Mouse (Mus musculus) intestine, embryonic 16.5 days (tissue): Measurements from ENCODE around the gene Cdc37. TPM values are rescaled to one million over a fixed set of nuclear protein-coding genes. Genes with fewer than 3 reads are reported as not detected.
"Not testable (repeated sequence)": the region's sequence is repeated elsewhere in the genome, so short reads cannot be mapped to it uniquely, and the experiment has no call there.

Experiments used
- ATAC-seq: fragments of 200-750 bp; cut with Nextera tagmentation; 2 replicates; pipeline ENCODE4 v1.8.0; 2017; ENCODE audit warnings: moderate TSS enrichment, moderate library complexity
- H3K27ac ChIP-seq: fragments of 300-500 bp; sonication (generic); 2 replicates; pipeline ENCODE4 v1.5.1; 2014; ENCODE audit warnings: mild to moderate bottlenecking, low read length
- H3K27me3 ChIP-seq: fragments of 300-500 bp; sonication (generic); replicated peaks from 2 replicates; pipeline ENCODE4 v1.6.1; 2014; ENCODE audit warnings: low read length, control low read depth, mixed read lengths; ENCODE audit not compliant: control insufficient read depth, insufficient read depth
- H3K36me3 ChIP-seq: fragments of 300-500 bp; sonication (generic); 2 replicates; pipeline ENCODE4 v1.6.1; 2014; ENCODE audit warnings: low read length, control low read depth; ENCODE audit not compliant: control insufficient read depth, insufficient read depth
- H3K4me1 ChIP-seq: fragments of 300-500 bp; sonication (generic); 2 replicates; pipeline ENCODE4 v1.6.1; 2014; ENCODE audit warnings: low read length, control low read depth, mixed read lengths; ENCODE audit not compliant: control insufficient read depth, insufficient read depth
- H3K4me2 ChIP-seq: fragments of 300-500 bp; sonication (generic); 2 replicates; pipeline ENCODE4 v1.6.1; 2014; ENCODE audit warnings: low read depth, low read length, control low read depth
- H3K4me3 ChIP-seq: fragments of 300-500 bp; sonication (generic); 2 replicates; pipeline ENCODE4 v1.5.1; 2014; ENCODE audit warnings: mild to moderate bottlenecking, low read length
- H3K9ac ChIP-seq: fragments of 300-500 bp; sonication (generic); 2 replicates; pipeline ENCODE4 v1.6.1; 2014; ENCODE audit warnings: low read depth, low read length
- H3K9me3 ChIP-seq: fragments of 300-500 bp; sonication (generic); 2 replicates; pipeline ENCODE4 v1.6.1; 2016; ENCODE audit warnings: low read length, control low read depth; ENCODE audit not compliant: control insufficient read depth
- WGBS: fragments of 180-500 bp; shearing (Covaris S2); extraction: QIAGEN DNeasy Blood & Tissue Kit; methylation state at CpG from one replicate; pipeline ENCODE4 v1.1.7; 2014; 5-methylcytosine and 5-hydroxymethylcytosine counted together
- polyA plus RNA-seq: library from polyadenylated mRNA; unstranded; fragments of >200 nt; fragmentation: Nextera tagmentation; extraction: Ambion mirVana; gene quantifications from 2 replicates; pipeline ENCODE4 v1.2.1, GENCODE M21; 2015

The Cdc37 gene
- polyA plus RNA-seq: 247 and 261 TPM in 2 replicates

DNA sequence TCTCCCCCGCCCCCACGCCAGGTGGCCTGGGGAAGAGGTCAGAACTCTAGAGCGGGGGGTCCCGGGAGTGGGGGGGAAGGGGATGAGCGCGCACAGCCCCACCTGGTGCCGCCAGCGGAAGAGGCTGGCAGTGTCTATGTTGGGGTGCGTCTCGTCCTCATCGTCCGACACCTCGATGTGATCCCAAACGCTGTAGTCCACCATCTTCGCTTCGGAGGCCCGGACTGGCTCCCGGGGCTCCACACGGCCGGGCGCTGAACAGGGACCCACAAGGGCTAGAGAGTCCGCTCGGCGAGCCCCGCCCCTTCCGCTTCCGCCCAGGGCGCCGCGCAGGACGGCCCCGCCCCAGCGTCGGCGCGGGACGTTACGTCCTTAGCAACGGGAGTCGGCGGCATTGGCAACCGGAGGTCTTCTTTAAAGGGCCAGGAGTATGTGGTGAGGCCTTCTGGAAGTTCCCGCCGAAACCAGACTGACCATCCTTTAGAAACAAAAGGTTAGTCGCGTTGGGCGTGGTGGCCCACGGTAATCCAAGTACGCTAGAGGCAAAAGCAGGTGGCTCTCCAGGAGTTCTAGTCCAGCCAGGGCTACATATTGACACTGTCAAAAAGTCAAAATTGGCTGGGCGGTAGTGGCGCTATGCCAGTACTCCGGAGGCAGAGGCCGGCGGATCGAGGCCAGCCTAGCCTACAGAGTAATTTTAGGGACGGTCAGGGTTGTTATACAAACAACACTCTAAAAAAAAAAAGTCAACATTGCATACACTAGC is at the start of gene Cdc37:
Gene Cdc37 (minus strand): TSS at position 329 of the 766 bp plus-strand sequence.
- Histone ChIP-seq H3K9me3 (no peaks in the 10 kb centered on the region), H3K27me3 (no peaks in the 10 kb centered on the region), H3K36me3 (no peaks in the 10 kb centered on the region), H3K27ac (peak within 1 kb of the TSS; percentile 74), H3K4me3 (peak within 1 kb of the TSS; percentile 88), H3K4me1 (peaks cover 45% of the 10 kb centered on the region), H3K9ac (peak within 1 kb of the TSS; percentile 91), H3K4me2 (peak within 1 kb of the TSS; percentile 69)
- 3% methylated on average over 56 of the region's 56 CpGs for WGBS
- peak; percentile 94 for ATAC-seq

DNA sequence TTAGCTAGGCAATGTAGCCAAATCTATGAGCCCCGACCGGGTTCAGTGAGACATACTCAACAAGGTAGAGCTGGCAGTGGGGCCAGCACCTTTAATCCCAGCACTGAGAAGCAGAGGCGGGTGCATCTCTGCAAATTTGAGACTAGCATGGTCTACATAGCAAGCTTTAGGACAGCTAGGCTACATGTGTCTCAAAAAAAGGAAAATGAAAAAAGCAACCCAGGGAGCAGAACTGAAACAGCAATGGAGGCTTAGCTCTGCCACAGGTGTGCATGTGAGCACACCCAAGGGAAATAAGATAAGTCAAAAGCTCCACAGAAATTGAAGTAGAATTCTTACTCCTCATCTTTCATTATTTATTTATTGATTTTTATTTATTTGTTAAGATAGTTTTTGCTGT is 49.2 kb upstream of the Cdc37 start:
- WGBS: 82% methylated on average over 3 of the region's 3 CpGs
- H3K4me3 ChIP-seq: no peak overlapping the region
- H3K4me2 ChIP-seq: no peak overlapping the region
- no peaks in the 10 kb centered on the region for H3K9me3 ChIP-seq
- H3K27me3 ChIP-seq: no peaks in the 10 kb centered on the region
- peaks cover 17% of the 10 kb centered on the region for H3K4me1 ChIP-seq
- no peak overlapping the region for H3K9ac ChIP-seq
- H3K36me3 ChIP-seq: no peaks in the 10 kb centered on the region
- no peak for ATAC-seq
- no peak overlapping the region for H3K27ac ChIP-seq

DNA sequence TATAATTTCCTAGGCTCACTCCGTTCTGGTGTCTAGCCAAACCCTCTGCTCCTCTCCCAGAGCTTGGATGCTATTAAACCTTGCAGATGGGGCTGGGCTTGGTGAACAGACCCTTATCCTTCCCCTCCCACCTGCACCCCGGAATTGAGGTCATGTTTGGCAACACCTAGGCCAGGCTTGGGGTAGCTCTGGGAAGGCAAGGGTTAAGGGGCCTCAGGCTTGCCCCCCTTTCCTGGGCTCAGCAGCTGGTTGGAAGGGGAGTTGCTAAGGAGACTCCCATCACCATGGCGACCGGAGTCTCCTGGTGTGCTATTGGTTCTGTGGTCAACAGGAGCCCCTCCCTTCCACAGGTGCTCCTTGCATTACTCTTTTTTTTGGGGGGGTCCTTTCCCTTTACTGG is 48.2 kb upstream of the Cdc37 start:
- H3K4me2 ChIP-seq: no peak overlapping the region
- no peak for ATAC-seq

DNA sequence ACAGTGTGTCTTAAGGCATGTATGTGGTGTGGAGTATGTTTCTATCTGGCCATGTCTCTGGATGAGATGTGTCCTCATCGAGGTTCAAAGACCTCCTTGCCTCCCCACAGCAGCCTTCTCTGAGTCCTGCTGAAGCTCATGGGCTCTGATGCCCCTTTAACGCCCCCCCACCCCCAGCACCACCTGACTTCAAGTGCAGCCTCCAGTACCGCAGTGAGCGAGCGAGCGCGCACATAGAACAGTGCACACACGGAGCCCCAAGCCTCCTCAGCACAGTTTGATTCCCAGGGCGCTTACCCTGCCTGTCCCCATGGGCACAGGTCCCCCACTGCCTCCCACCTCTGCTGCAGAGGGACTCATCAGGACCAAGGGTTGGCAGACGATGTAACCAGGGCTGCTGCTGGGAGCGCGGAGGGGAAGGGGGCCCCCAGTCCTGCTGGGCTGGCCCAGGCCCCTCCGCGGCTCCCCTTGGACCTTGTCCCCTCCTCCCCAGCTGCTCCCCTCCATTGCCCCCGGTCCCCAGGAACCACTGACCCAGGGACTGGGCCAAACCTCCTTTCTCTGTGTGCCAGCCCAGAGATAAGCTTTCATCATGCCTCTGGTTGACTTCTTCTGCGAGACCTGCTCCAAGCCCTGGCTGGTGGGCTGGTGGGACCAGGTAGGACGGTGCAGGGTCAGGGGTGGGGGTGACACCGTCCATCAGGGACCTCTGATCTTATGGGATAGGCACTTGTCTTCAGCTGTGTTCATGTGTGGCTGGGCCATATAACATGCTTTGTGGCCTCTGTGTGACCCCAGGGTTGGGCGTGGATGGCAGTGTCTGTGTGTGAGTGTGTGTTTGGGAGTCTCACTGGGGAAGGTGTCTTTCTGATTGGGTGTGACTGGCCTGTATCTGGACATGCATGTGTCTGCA is 47.0 kb upstream of the Cdc37 start:
- Histone ChIP-seq H3K4me3 (peak overlapping the region; percentile 33), H3K9ac (peak overlapping the region; percentile 59), H3K36me3 (no peaks in the 10 kb centered on the region), H3K9me3 (no peaks in the 10 kb centered on the region), H3K4me1 (peaks cover 17% of the 10 kb centered on the region), H3K4me2 (peak overlapping the region; percentile 55), H3K27ac (no peak overlapping the region; the same call in 1 of the 2 replicates), H3K27me3 (no peaks in the 10 kb centered on the region)
- 23% methylated on average over 18 of the region's 19 CpGs for WGBS
- peak; percentile 70 for ATAC-seq

More for the DNA sequence above, 48.2 kb upstream of the Cdc37 start:
- H3K9me3 ChIP-seq: no peaks in the 10 kb centered on the region
- no peaks in the 10 kb centered on the region for H3K36me3 ChIP-seq
- H3K27ac ChIP-seq: no peak overlapping the region
- WGBS: 34% methylated on average over 4 of the region's 4 CpGs
- H3K27me3 ChIP-seq: no peaks in the 10 kb centered on the region
- no peak overlapping the region for H3K4me3 ChIP-seq
- H3K9ac ChIP-seq: no peak overlapping the region
- peaks cover 17% of the 10 kb centered on the region for H3K4me1 ChIP-seq

DNA sequence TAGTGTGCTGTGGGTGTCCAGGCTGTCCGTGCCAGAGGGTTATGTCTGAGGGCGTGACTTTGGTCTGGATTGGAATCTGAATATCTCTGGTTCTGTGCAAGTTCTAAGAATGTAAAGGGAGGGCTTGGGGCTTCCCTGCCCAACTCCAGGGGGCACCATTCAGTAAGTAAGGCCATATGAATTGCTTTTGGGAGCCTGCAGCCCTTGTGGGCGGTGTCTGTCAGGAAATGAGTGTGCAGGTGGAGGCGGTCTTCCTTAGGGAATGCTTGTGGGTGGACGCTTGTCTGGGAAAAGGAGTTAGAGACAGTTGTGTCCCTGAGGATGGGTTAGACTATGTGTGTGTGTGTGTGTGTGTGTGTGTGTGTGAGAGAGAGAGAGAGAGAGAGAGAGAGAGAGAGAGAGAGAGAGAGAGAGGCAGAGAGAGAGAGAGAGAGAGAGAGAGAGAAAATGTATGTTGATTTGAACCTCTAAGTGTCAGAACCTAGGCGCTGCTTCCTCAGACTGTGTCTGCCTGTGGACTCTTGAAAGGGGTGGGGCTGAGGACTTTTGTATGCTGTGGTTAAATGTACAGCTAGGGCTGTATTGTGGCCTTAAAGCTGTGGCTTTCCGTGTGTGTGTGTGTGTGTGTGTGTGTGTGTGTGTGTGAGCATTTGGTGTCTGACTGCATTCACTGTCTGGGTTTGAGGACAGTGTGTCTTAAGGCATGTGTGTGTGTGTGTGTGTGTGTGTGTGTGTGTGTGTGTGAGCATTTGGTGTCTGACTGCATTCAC is 46.1 kb upstream of the Cdc37 start:
- H3K4me2 ChIP-seq, H3K27me3 ChIP-seq, H3K9me3 ChIP-seq, H3K36me3 ChIP-seq, H3K9ac ChIP-seq, H3K4me3 ChIP-seq: not testable (repeated sequence)
- Histone ChIP-seq H3K27ac (peak overlapping the region; percentile 21; the same call in 1 of the 2 replicates), H3K4me1 (peaks cover 17% of the 10 kb centered on the region)
- WGBS: 51% methylated on average over 7 of the region's 7 CpGs
- ATAC-seq: peak; percentile 78

DNA sequence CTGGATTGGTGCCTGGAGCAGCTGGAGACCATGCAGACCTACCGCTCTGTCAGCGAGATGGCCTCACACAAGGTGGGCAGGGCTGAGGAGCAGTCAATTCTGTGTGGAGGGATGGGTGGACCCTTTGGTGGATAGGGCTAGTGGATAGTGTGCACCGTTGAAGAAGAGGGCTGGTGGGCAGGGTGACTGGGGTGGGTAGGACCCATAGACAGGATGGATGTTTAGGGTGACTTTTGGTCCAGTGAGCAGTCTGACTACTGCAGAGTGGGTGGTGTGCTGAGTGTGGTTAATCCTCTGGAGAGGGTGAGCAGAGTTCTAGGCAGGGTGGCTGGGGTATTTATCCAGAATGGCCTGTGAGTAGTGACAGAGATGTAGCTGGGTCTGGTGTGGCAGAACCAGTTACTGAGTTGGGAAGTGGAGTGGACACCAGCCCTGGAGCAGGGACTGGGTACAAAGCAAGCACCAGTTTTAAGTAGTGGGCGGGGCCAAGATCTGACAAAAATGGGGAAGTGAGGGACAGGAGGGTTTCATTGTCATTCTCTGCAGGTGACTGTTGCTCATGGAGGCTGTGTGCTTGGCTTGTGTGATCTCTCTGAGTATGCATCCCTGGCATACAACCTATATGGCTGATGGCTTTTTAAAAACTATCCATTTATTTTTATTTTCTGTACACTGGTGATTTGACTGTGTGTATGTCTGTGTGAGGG is 45.2 kb upstream of the Cdc37 start:
- Histone ChIP-seq H3K27me3 (no peaks in the 10 kb centered on the region), H3K4me2 (no peak overlapping the region), H3K4me3 (no peak overlapping the region), H3K9ac (no peak overlapping the region), H3K27ac (no peak overlapping the region), H3K4me1 (peaks cover 17% of the 10 kb centered on the region), H3K9me3 (no peaks in the 10 kb centered on the region), H3K36me3 (no peaks in the 10 kb centered on the region)
- 80% methylated on average over 4 of the region's 4 CpGs for WGBS
- no peak for ATAC-seq

DNA sequence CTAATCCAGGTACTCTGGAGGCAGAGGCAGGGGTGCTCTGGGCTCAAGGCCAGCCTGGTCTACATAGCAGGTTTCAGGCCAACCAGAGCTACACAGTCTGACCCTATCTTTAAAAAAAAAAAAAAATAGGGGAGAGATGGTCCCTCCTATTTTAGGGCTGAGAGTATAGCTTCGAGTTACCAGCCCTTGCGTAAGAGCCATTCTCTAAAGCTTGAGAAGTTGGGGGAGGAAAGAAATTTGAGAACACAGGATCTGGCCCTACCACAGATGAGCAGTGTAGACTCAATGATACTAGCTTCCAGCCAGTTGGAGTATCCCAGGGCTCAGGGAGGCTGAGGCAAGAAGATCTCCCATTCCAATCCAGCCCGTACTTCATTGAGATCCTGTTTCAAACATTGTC is 44.0 kb upstream of the Cdc37 start:
- peaks cover 17% of the 10 kb centered on the region for H3K4me1 ChIP-seq
- H3K9ac ChIP-seq: no peak overlapping the region
- no peaks in the 10 kb centered on the region for H3K36me3 ChIP-seq
- H3K9me3 ChIP-seq: no peaks in the 10 kb centered on the region
- H3K4me2 ChIP-seq: no peak overlapping the region
- 80% methylated on average over 3 of the region's 3 CpGs for WGBS
- H3K27ac ChIP-seq: no peak overlapping the region
- no peaks in the 10 kb centered on the region for H3K27me3 ChIP-seq
- no peak overlapping the region for H3K4me3 ChIP-seq
- ATAC-seq: no peak

DNA sequence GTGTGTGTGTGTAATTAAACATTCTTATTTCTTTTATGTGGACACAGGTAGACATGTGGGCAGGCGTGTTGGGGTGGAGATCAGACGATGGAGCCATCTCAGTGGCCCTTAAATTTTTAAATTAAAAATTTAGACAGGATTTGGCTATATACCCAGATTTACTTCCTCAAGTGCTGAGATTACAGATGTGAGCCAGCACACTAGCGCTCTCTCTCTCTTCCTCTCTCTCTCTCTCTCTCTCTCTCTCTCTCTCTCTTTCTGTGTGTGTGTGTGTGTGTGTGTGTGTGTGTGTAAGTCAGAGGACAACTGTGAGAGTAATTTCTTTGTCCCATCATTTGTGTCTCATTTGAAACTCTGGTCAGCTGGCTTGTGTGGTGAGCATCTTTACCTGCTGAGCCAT is 40.9 kb upstream of the Cdc37 start:
- no peaks in the 10 kb centered on the region for H3K36me3 ChIP-seq
- H3K9ac ChIP-seq: no peak overlapping the region
- no peak for ATAC-seq
- peaks cover 3% of the 10 kb centered on the region; the same call in 1 of the 2 replicates for H3K4me1 ChIP-seq
- no peaks in the 10 kb centered on the region for H3K9me3 ChIP-seq
- WGBS: 63% methylated on average over 3 of the region's 3 CpGs
- no peak overlapping the region for H3K4me2 ChIP-seq
- H3K27ac ChIP-seq: no peak overlapping the region
- no peak overlapping the region for H3K4me3 ChIP-seq
- no peaks in the 10 kb centered on the region for H3K27me3 ChIP-seq
